Mouse (Mus musculus) frontal cortex, adult 2 months (tissue): ENCODE results near the gene Gm21962. TPM values are rescaled to one million over a fixed set of nuclear protein-coding genes. Genes with fewer than 3 reads are reported as not detected.

Experiments
- DNase-seq, 2 experiments: peaks; one replicate each; pipeline ENCODE4 v3.0.0; 2022; ENCODE audit warnings: low spot score in 1 of 2; ENCODE audit errors: extremely low spot score in 1 of 2
- polyA plus RNA-seq: library from polyadenylated mRNA; depleted of rRNA; stranded (reverse); fragments of >200 nt; gene quantifications from 2 replicates; pipeline ENCODE4 v1.2.3, GENCODE M21; 2012; rRNA removed

Gene Gm21962
- polyA plus RNA-seq, 1 experiment, result not detected

DNA sequence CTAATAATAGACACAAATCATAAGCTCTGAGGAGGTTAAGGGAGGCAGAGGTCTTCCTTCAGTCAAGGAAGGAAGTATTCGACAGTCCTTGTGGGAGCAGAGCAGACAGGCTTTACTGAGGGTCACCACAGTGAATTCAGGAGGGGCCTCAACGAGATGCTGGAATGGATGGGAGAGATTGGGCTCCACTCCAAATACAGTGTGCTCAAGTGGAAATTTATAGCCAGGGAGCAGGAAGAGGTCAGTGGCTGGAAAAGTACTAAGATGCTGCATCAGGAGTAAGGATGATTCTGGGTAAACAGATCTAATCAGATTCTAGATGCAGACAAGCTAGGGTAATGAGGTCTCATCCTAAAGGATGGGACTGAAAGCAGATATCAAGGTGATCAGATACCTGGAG is 44.6 kb downstream of the Gm21962 start:
- no peak for DNase-seq

DNA sequence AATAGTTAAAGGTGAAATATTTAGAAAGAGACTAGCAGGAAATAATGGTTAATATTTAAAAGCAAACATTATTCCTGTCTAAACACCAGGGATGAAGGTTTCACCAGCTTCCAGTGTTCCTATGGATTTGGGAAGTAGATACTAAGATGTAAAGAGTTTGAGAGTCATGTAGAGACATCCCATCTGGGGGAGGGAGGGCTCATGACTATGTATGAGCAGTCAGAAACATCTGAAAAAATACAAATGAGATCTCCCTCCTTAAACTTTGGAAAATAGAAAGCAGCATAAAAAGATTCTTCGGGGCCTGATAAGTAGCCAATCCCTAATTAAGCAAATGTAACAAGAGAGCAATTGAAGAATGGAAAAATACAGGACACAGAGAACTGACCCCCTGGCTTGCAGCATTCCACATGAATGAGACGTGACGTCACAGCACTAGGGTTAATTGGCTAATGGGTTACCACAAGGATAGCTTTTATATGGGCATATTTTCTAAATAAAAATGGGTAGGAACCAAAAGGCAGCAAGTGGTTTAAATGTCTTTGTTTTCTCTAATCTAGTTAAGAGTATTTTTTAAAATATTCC is 45.3 kb downstream of the Gm21962 start:
- no peak for DNase-seq

Other genes starting within 250 kb of the Gm21962 start
- 13.5 and 19.1 TPM in 2 replicates for gene Ddit4l, start 49.9 kb upstream of the Gm21962 start, polyA plus RNA-seq
- 304 and 368 TPM in 2 replicates for gene H2afz, start 193.0 kb downstream of the Gm21962 start, polyA plus RNA-seq
- 20.8 and 22.6 TPM in 2 replicates for gene Dnajb14, start 196.2 kb downstream of the Gm21962 start, polyA plus RNA-seq
- gene Lamtor3, start 247.0 kb downstream of the Gm21962 start, polyA plus RNA-seq, result 95.0 and 98.0 TPM in 2 replicates